Mouse (Mus musculus) forebrain, embryonic 11.5 days (tissue): ENCODE measurements around the gene Shisa5. TPM values are rescaled to one million over a fixed set of nuclear protein-coding genes. Genes with fewer than 3 reads are reported as not detected.

Experiments
- ATAC-seq: fragments of 200-750 bp; cut with Nextera tagmentation; replicated peaks from 2 replicates; pipeline ENCODE4 v1.8.0; 2017; ENCODE audit warnings: moderate TSS enrichment; ENCODE audit not compliant: low FRiP score
- DNase-seq: peaks from one replicate; pipeline ENCODE4 v3.0.0-alpha.2; 2017; ENCODE audit warnings: low spot score
- H3K27ac ChIP-seq: fragments of 300-500 bp; sonication (generic); 2 replicates; pipeline ENCODE4 v1.5.1; 2014; ENCODE audit warnings: low read depth, low read length
- H3K27me3 ChIP-seq: fragments of 300-500 bp; sonication (generic); 2 replicates; pipeline ENCODE4 v1.6.1; 2014; ENCODE audit warnings: mild to moderate bottlenecking, low read length, mixed read lengths; ENCODE audit not compliant: control insufficient read depth, insufficient read depth
- H3K36me3 ChIP-seq: fragments of 300-500 bp; sonication (generic); 2 replicates; pipeline ENCODE4 v1.6.1; 2014; ENCODE audit warnings: mild to moderate bottlenecking, low read length, moderate library complexity, mixed read lengths; ENCODE audit not compliant: control insufficient read depth, insufficient read depth
- H3K4me1 ChIP-seq: fragments of 300-500 bp; sonication (generic); replicated peaks from 2 replicates; pipeline ENCODE4 v1.6.1; 2014; ENCODE audit warnings: low read length, mixed read lengths; ENCODE audit not compliant: control insufficient read depth, insufficient read depth
- H3K4me2 ChIP-seq: fragments of 300-500 bp; sonication (generic); 2 replicates; pipeline ENCODE4 v1.6.1; 2014; ENCODE audit warnings: low read depth, mild to moderate bottlenecking, low read length, moderate library complexity, mixed read lengths; ENCODE audit not compliant: severe bottlenecking
- H3K4me3 ChIP-seq: fragments of 300-500 bp; sonication (generic); 2 replicates; pipeline ENCODE4 v1.5.1; 2014; ENCODE audit warnings: low read depth, low read length
- H3K9ac ChIP-seq: fragments of 300-500 bp; sonication (generic); 2 replicates; pipeline ENCODE4 v1.6.1; 2014; ENCODE audit warnings: low read length
- H3K9me3 ChIP-seq: fragments of 300-500 bp; sonication (generic); 2 replicates; pipeline ENCODE4 v1.6.1; 2016; ENCODE audit warnings: low read length, mixed read lengths; ENCODE audit not compliant: control insufficient read depth
- WGBS: fragments of 180-500 bp; shearing (Covaris S2); extraction: QIAGEN DNeasy Blood & Tissue Kit; methylation state at CpG from one replicate; pipeline ENCODE4 v1.1.7; 2014; 5-methylcytosine and 5-hydroxymethylcytosine counted together
- polyA plus RNA-seq: library from polyadenylated mRNA; unstranded; fragments of >200 nt; fragmentation: Nextera tagmentation; extraction: Ambion mirVana; gene quantifications from 2 replicates; pipeline ENCODE4 v1.2.1, GENCODE M21; 2014

The Shisa5 gene
- polyA plus RNA-seq, 1 experiment from 2014 or later = 30.4 TPM

DNA sequence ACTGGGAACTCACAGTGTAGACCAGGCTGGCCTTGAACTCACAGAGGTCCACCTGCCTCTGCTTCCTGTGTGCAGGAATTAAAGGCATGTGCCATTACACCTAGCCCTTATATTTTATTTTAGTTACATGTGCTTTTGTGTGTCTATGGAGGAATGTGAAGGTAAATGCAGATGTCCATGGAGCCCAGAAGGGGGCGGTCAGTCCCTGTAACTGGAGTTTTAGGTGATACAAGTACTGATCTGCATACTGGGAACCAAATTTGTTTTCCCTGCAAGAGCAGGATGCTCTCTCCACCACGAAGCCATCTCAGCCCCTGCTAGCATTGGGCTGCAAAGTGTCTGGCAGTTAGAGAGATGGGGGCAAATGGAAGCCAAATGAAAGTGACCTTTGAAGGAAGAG is 46.6 kb downstream of the Shisa5 start:
- Histone ChIP-seq H3K9ac (no peak overlapping the region), H3K4me2 (no peak overlapping the region), H3K36me3 (no peaks in the 10 kb centered on the region; the same call in 1 of the 2 replicates), H3K9me3 (no peaks in the 10 kb centered on the region), H3K4me3 (no peak overlapping the region), H3K27ac (no peak overlapping the region), H3K27me3 (no peaks in the 10 kb centered on the region), H3K4me1 (peaks cover 11% of the 10 kb centered on the region)
- DNase-seq = no peak
- WGBS = 22% methylated on average over 2 of the region's 2 CpGs
- ATAC-seq = no peak

GRCm38 (mm10) chr9:109087987-109088386 is 49.6 kb downstream of the Shisa5 start:
- H3K4me1 ChIP-seq = peaks cover 13% of the 10 kb centered on the region; the same call in 1 of the 2 replicates
- H3K27ac ChIP-seq = no peak overlapping the region
- H3K9me3 ChIP-seq = no peaks in the 10 kb centered on the region
- ATAC-seq (0 out of 2 replicates have a peak, but pooled peaks have one; percentile 8), DNase-seq (peak; percentile 52)
- 7% methylated on average over 5 of the region's 5 CpGs for WGBS
- no peak overlapping the region for H3K4me2 ChIP-seq
- no peak overlapping the region for H3K4me3 ChIP-seq
- no peaks in the 10 kb centered on the region; the same call in 1 of the 2 replicates for H3K36me3 ChIP-seq
- peak overlapping the region; percentile 9; the same call in 1 of the 2 replicates for H3K9ac ChIP-seq
- H3K27me3 ChIP-seq = no peaks in the 10 kb centered on the region

GRCm38 (mm10) chr9:109090446-109090845 is 52.1 kb downstream of the Shisa5 start:
- Histone ChIP-seq H3K27ac (no peak overlapping the region), H3K27me3 (no peaks in the 10 kb centered on the region), H3K4me1 (peaks cover 19% of the 10 kb centered on the region), H3K4me2 (no peak overlapping the region), H3K9me3 (no peaks in the 10 kb centered on the region), H3K4me3 (no peak overlapping the region), H3K36me3 (no peaks in the 10 kb centered on the region; the same call in 1 of the 2 replicates), H3K9ac (peak overlapping the region; percentile 20; the same call in 1 of the 2 replicates)
- WGBS = 24% methylated on average over 15 of the region's 15 CpGs
- no peak for ATAC-seq
- DNase-seq = peak; percentile 57

DNA sequence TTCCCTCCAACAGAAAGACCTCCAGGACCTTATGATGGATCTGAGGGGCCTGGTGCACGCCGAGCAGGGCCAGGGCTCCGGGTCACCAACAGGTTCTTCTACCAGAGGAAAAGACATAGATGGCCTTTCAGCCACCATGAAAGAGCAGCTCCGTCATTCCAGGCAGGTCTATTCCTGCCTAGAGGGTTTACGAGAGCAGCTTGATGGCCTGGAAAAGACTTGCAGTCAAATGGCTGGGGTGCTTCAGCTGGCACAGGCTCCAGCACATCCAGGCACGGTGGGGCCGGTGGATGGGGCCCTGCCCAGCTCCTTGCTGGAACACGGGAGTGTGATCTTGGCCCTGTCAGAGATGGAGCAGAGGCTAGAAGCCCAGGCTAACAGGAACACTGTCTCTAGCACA is 53.4 kb downstream of the Shisa5 start:
- H3K4me1 ChIP-seq = peaks cover 21% of the 10 kb centered on the region

DNA sequence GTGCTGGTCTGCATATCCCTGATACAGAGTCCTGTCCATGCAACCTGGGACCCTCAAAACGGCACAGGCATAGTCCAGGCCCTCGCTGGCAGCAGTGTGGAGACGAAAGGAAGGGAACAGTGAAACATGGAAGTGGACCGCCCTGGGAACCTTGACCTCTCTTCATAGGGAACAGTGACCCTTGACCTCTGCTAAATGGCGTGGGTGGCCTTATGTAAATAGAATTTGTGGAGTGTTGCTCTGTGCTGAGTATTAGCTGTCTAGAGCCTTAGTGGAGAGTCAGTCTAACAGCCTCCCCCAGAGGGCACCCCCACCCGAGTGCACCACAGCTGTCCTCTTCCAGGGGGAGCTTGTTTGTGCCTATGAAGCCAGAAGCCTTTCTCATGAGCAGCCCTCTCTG is 54.4 kb downstream of the Shisa5 start:
- ATAC-seq (no peak), DNase-seq (no peak)
- Histone ChIP-seq H3K4me3 (no peak overlapping the region), H3K9ac (no peak overlapping the region), H3K4me1 (peaks cover 22% of the 10 kb centered on the region), H3K9me3 (no peaks in the 10 kb centered on the region), H3K27ac (no peak overlapping the region), H3K27me3 (no peaks in the 10 kb centered on the region), H3K36me3 (no peaks in the 10 kb centered on the region; the same call in 1 of the 2 replicates), H3K4me2 (no peak overlapping the region)
- WGBS = 47% methylated on average over 6 of the region's 6 CpGs

More for the DNA sequence above, 53.4 kb downstream of the Shisa5 start:
- H3K4me3 ChIP-seq = no peak overlapping the region
- DNase-seq (peak; percentile 51), ATAC-seq (no peak)
- H3K9me3 ChIP-seq = no peaks in the 10 kb centered on the region
- no peaks in the 10 kb centered on the region for H3K27me3 ChIP-seq
- H3K36me3 ChIP-seq = no peaks in the 10 kb centered on the region; the same call in 1 of the 2 replicates
- no peak overlapping the region for H3K4me2 ChIP-seq
- H3K27ac ChIP-seq = no peak overlapping the region
- no peak overlapping the region for H3K9ac ChIP-seq
- WGBS = 91% methylated on average over 8 of the region's 8 CpGs

DNA sequence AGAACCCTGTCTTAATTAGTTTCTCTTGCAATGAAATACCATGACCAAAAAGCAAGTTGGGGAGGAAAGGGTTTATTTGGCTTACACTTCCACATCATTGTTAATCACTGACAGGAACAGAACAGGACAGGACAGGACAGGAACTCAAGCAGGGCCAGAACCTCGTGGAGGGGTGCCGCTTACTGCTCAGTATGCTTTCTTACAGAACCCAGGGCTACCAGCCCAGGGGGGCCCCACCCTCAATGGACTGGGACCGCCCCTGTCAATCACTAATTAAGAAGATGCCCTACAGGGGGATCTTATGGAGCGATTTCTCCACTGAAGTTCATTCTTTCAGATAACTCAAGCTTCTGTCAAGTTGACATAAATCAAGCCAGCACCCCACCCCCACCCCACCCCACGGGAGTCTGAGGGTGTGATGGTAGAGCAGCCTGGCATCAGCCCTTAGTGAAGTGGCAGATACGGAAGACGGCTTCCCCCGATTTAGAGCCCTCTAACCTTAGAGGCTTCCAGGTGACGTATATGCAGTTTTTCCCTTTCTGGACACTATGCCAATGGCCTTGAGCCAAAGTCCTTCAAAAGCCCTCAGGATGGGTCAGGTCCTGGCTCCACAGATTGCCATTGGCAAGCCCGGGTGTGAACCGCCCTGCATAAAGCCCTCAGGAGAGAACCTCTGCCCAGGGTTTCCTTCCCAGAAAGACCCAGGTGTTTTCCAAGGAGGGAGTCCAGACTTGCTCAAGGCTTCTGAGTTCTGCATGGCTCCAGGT is 55.6 kb downstream of the Shisa5 start:
- Histone ChIP-seq H3K27me3 (no peaks in the 10 kb centered on the region), H3K27ac (peak overlapping the region; percentile 100; the same call in 1 of the 2 replicates), H3K36me3 (no peaks in the 10 kb centered on the region; the same call in 1 of the 2 replicates), H3K4me2 (peak overlapping the region; percentile 53), H3K4me1 (peaks cover 32% of the 10 kb centered on the region), H3K9ac (peak overlapping the region; percentile 97), H3K4me3 (peak overlapping the region; percentile 70), H3K9me3 (no peaks in the 10 kb centered on the region)
- no peak for DNase-seq
- WGBS = 19% methylated on average over 11 of the region's 11 CpGs
- no peak for ATAC-seq

GRCm38 (mm10) chr9:109094553-109095136 is 56.3 kb downstream of the Shisa5 start:
- Histone ChIP-seq H3K36me3 (no peaks in the 10 kb centered on the region; the same call in 1 of the 2 replicates), H3K9ac (peak overlapping the region; percentile 97), H3K9me3 (no peaks in the 10 kb centered on the region), H3K4me3 (peak overlapping the region; percentile 70), H3K27me3 (no peaks in the 10 kb centered on the region), H3K4me2 (peak overlapping the region; percentile 53), H3K27ac (peak overlapping the region; percentile 100), H3K4me1 (peaks cover 35% of the 10 kb centered on the region)
- under 1% methylated on average over 15 of the region's 21 CpGs for WGBS
- ATAC-seq (peak; percentile 16; the same call in 1 of the 2 replicates), DNase-seq (peak; percentile 71)

- Histone ChIP-seq H3K9me3 (no peaks in the 10 kb centered on the region), H3K36me3 (no peaks in the 10 kb centered on the region; the same call in 1 of the 2 replicates)
- ATAC-seq = peak; percentile 77
These were observed 57.0 kb downstream of the Shisa5 start, which contains the start of gene Plxnb1 for GRCm38 (mm10) chr9:109095137-109095982. TSS of gene Plxnb1 (plus strand) at chr9:109095389.

More at GRCm38 (mm10) chr9:109095137-109095982, 57.0 kb downstream of the Shisa5 start, which contains the start of gene Plxnb1:
- peak within 1 kb of the TSS; percentile 97 for H3K9ac ChIP-seq
- peak within 1 kb of the TSS; percentile 70 for H3K4me3 ChIP-seq
- under 1% methylated on average over 86 of the region's 102 CpGs for WGBS
- no peaks in the 10 kb centered on the region for H3K27me3 ChIP-seq
- H3K4me1 ChIP-seq = peaks cover 34% of the 10 kb centered on the region
- peak within 1 kb of the TSS; percentile 53 for H3K4me2 ChIP-seq
- peak within 1 kb of the TSS; percentile 100 for H3K27ac ChIP-seq
- DNase-seq = peak; percentile 92
